Mouse (Mus musculus) cerebral cortex, adult 2 months (tissue): ENCODE measurements around the gene Echs1.

ENCODE experiments used
- WGBS: fragments of 180-500 bp; shearing (Covaris S2); methylation state at CpG from one replicate; pipeline ENCODE4 v1.1.7; 2018; 5-methylcytosine and 5-hydroxymethylcytosine counted together

The Echs1 gene

GRCm38 (mm10) chr7:140115583-140116328, 520 bp downstream of the Echs1 start, which contains the start of gene Paox:
Gene Paox (plus strand): TSS chr7:140115799.
- under 1% methylated on average over 23 of the region's 23 CpGs for WGBS

GRCm38 (mm10) chr7:140111943-140112342, 4.3 kb downstream of the Echs1 start:
- WGBS, result 66% methylated on average over 3 of the region's 3 CpGs

- 85% methylated on average over 4 of the region's 4 CpGs for WGBS
Measured at GRCm38 (mm10) chr7:140104009-140104408, 12.3 kb downstream of the Echs1 start.

GRCm38 (mm10) chr7:140101993-140102860, 14.0 kb downstream of the Echs1 start, which contains the start of gene Fuom:
Gene Fuom (minus strand): TSS chr7:140102441.
- WGBS, result 1% methylated on average over 30 of the region's 30 CpGs

GRCm38 (mm10) chr7:140101498-140101897, 14.8 kb downstream of the Echs1 start:
- WGBS, result 51% methylated on average over 10 of the region's 10 CpGs

- 83% methylated on average over 1 of the region's 1 CpGs for WGBS
Measured at GRCm38 (mm10) chr7:140098466-140098865, 17.8 kb downstream of the Echs1 start.

- 30% methylated on average over 1 of the region's 1 CpGs for WGBS
Measured at GRCm38 (mm10) chr7:140095556-140095955, 20.7 kb downstream of the Echs1 start.

GRCm38 (mm10) chr7:140094954-140095353, 21.3 kb downstream of the Echs1 start:
- 76% methylated on average over 5 of the region's 5 CpGs for WGBS

- WGBS, result 92% methylated on average over 5 of the region's 5 CpGs
Measured at GRCm38 (mm10) chr7:140092924-140093528, 23.2 kb downstream of the Echs1 start, which contains the start of gene Prap1. Gene Prap1 (plus strand): TSS chr7:140093395.

- WGBS, result 82% methylated on average over 10 of the region's 10 CpGs
Measured at GRCm38 (mm10) chr7:140090601-140091000, 25.7 kb downstream of the Echs1 start.

GRCm38 (mm10) chr7:140082242-140082678, 34.0 kb downstream of the Echs1 start, which contains the start of gene Caly:
Gene Caly (minus strand): TSS chr7:140082548.
- WGBS, result 2% methylated on average over 18 of the region's 18 CpGs

GRCm38 (mm10) chr7:140081408-140082241, 34.7 kb downstream of the Echs1 start:
- WGBS, result 8% methylated on average over 20 of the region's 20 CpGs

GRCm38 (mm10) chr7:140080503-140081156, 35.6 kb downstream of the Echs1 start:
- under 1% methylated on average over 24 of the region's 24 CpGs for WGBS

GRCm38 (mm10) chr7:140078711-140079110, 37.6 kb downstream of the Echs1 start:
- WGBS, result 3% methylated on average over 5 of the region's 5 CpGs

GRCm38 (mm10) chr7:140077698-140078097, 38.6 kb downstream of the Echs1 start:
- WGBS, result 68% methylated on average over 6 of the region's 6 CpGs

- 52% methylated on average over 39 of the region's 39 CpGs for WGBS
Measured at GRCm38 (mm10) chr7:140070042-140070711, 46.1 kb downstream of the Echs1 start.

- WGBS, result 71% methylated on average over 6 of the region's 6 CpGs
Measured at GRCm38 (mm10) chr7:140067397-140067796, 48.9 kb downstream of the Echs1 start.

- 19% methylated on average over 7 of the region's 7 CpGs for WGBS
Measured at GRCm38 (mm10) chr7:140063092-140063491, 53.2 kb downstream of the Echs1 start.

GRCm38 (mm10) chr7:140062307-140062706, 54.0 kb downstream of the Echs1 start:
- WGBS, result 26% methylated on average over 11 of the region's 11 CpGs

GRCm38 (mm10) chr7:140061832-140062130, 54.5 kb downstream of the Echs1 start:
- 10% methylated on average over 6 of the region's 6 CpGs for WGBS
